Mouse (Mus musculus) embryonic fibroblast, embryonic 13.5 days (primary cell): ENCODE results near the gene Gm38393.

Experiments used
- CTCF ChIP-seq: IDR thresholded peaks from 2 replicates; pipeline ENCODE4 v1.5.1; 2011; ENCODE audit warnings: mild to moderate bottlenecking, control low read depth, low read length, moderate library complexity, borderline replicate concordance; ENCODE audit not compliant: insufficient read depth
- POLR2A ChIP-seq: IDR thresholded peaks from 2 replicates; pipeline ENCODE4 v1.6.1; 2011; ENCODE audit warnings: low read depth, mild to moderate bottlenecking, control low read depth, low read length, moderate library complexity

- TF ChIP-seq POLR2A (no peak), CTCF (no peak)
Measured at GRCm38 (mm10) chr7:60013186-60013585, 8.3 kb upstream of the Gm38393 start.
